Mouse (Mus musculus) regulatory T cell (primary cell): ENCODE measurements around the gene Ece1.

Source experiments
- in situ Hi-C: fragments of 300-600 bp; cut with MboI, MseI; formaldehyde crosslinking; loops from one replicate; pipeline ENCODE4 v1.15.1; 2025; ENCODE audit warnings: high pct_unique_total_duplicates

The Ece1 gene

DNA sequence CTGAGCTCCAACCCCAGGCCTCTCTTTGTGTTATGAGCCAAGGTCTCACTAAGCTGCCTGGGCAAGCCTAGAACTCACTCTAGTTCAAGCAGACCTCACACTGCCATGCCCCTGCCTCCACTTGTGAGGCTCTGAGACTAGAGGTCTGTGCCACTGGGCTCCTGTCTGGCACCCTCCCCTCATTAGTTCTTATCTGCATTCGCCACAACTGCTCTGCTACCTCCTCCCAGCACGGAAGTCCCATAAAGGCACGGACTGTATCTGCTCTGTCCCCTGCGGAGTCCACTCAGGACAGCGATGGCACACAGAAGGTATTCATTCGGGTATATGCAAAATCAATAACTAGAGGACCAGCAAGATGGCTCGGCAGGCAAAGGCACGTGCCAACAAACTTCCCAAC lies 19.4 kb downstream of the Ece1 start:
- in situ Hi-C loops: no loop called here

DNA sequence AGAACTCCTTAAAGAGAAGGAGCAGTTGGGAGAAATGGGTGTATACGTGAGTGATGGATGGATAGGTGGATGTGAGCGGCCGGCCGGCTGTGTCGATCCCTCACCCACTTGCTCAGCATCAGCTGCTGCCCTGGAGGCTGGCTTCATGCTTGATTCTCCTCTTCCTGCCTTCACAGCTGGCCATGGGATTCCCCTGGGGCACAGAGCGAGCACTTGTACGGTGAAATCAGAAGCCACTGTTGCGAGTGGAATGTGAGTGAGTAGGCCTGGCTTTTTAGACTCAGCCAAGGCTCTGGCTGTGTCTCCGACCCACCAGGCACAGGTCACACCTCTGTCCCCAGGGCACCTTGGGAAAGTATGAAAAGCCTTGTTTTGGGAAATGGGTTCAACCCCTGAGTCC lies 20.6 kb downstream of the Ece1 start:
- in situ Hi-C loops: no loop called here

DNA sequence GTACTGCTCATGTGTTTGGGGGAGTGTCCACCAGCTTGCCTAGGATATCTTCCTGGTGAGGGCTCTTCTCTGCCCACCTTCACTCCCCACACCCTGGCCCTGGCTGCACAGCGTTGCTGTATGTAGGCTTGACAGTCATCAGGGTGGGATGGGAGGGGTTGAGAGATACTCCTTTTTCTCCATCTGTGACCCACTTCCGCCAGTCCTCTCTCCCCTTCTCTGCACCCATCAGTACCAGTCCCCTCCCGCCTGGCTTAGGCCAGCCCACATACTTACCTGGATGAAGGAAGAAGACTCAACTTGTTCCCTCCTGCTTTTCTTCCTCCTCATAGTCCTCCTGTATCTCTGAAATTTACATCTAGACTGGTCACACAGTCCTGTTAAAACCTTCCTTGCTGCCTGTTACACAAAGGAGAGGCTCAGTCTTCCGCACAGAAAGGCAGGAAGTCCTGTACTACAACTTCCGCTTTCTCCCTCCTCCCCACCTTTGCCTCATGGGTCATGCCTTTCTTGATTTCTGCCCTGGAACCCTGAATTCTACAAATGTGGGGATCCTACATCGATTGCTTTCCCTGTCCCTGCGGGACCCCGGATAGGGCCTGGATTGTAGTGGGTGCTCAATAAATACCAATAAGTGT lies 21.6 kb downstream of the Ece1 start:
- in situ Hi-C loops: no loop called here

DNA sequence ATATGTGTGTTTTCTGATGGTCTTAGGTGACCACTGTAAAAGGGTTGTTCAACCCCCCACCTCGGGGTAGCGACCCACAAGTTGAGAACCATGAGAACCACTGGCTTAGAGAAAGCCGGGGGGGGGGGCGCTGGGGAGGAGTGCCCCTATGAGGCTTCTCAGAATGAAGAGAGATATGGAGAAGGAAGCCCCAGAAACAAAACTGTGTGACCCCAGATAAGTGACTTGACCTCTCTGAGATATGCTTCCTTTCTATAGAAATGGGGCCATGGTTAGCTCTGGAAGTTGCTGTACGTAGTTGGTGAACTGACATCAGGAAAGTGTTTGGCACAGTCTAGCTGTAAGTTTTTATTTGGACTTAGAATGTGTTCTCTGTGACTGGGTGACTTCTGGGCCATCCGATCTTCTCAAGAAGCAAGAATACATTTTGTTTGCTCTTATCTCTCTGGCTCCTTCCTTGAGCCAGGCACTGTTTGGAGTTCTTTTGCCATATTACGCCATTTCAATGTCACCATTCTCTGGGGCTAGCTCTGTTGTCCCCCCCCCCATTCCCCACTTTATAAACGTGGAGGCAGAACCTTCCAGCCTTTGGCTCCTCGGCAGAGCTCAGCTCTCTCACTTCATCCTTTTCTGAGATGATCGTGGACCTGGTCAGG lies 25.4 kb downstream of the Ece1 start:
- in situ Hi-C loops: no loop called here

DNA sequence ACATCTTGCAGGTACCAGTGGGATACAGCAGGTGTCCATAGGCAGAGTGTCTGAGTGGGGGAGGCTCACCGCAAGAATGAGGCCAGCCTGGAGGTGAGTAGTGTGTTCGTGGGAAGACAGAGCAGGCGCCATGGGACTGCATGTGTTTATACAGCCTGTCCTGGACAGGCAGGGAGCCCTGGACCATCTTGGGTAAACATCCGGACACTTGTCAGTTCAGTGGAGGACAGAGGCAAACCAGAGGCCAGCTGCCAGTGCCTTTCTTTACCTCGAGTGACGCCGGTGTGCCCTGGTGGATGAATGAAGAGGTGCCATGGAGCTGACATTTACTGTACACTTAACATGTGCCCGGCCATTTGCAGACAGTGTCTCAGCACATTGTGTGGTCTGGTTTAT lies 26.0 kb downstream of the Ece1 start:
- in situ Hi-C loops: no loop called here

DNA sequence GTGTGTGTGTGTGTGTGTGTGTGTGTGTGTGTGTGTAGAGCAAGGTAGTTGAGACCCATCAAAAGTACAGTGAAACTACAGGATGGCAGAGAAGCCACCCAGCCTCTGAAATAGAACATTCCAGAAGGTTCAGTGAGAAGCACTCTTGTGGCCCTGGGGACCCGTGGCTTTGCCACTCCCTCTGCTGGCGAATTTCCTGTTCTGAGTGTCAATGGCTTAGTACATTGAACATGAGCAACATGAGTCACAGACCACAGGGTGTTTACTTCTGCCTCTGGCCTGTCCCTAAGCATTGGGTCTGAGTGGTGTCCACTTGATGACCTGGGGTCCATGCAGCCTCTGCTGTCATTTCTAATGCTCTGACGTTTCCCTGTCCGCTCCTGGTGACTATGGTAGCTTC lies 28.6 kb downstream of the Ece1 start:
- in situ Hi-C loops: no loop called here

DNA sequence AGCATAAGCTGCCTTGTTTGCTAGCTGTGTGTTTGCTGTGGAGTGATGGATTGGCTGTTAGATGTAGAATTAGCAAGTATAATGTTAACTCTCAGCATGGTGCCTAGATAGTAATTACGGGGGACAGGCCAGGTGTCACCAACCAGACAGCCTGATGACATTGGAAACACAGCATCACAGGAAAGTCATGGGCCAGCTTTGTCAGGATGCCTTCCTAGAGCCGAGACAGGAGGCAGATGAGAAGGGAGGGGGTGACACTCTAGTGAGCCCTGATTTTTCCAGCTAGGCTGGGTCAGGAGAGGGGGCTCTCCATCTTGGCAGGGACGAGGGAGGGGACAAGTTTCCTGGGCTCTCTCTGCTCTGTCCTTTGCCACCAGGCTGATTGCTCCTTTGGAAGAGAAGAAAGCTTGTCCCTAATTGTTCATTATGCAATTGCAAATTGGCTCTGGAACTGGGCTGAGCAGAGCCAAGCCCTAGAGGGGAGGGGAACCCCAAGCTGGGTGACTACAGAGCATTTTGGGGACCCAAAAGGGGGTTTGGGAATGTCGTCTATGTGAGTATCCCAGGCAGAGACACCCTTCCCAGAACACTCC lies 29.6 kb downstream of the Ece1 start:
- in situ Hi-C loops: no loop called here

DNA sequence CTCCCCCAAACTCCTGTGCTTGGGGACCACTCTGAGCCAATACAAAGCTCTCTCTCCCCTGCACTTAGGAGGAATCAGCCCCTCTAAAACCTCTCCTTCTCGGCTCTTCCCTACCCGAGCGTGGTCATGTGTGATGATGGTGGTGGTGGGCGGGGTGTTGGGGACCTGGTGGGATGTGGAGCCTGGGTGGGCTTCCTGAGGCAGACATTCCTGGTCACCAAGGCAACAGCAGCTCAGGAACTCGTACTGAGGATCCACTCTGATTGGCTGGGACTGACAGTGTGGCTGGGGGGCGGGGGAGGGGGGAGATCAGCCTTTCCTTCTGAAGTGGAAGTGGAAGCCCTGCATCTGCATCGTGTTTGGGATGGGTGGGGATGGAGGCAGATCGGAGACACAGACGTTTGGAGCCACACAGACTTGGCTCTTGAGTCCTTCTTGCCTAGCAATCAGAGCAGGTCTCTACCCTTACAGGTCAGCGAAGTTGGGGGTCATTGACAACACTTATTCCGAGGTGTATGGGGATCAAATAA lies 30.7 kb downstream of the Ece1 start:
- in situ Hi-C loops: no loop called here

DNA sequence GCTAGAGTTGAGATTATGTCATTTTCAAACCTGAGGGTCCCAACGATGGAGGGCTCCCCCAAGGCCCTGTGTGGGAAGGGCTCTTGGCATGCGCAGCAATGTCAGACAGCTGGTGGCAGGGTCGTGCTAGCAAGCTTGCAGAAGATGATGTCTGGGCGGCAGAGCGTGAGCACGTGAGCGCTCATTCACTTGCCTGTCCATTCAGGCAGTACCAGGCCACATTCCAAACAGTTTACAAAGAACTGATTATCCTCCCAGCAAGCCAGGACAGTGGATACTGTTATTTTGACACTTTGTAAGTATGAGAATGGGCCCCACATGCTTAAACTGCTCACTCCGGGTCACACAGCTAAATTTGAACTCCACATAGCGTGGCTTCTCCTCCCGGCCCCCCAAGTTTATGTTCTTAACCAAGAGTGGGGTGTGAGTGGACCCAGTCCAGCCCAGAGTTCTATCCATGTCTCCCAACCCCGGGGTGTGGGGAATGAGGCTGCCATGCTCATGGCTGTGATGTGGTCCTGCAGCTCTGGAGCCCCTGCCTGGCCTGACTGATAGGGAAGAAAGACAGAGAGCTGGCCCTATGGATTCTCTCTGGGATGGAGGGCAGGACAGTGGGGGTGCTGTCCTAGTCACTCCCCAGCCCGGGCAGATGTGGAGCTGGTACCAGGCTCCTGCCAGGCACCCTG lies 34.7 kb downstream of the Ece1 start:
- in situ Hi-C loops: no loop called here

DNA sequence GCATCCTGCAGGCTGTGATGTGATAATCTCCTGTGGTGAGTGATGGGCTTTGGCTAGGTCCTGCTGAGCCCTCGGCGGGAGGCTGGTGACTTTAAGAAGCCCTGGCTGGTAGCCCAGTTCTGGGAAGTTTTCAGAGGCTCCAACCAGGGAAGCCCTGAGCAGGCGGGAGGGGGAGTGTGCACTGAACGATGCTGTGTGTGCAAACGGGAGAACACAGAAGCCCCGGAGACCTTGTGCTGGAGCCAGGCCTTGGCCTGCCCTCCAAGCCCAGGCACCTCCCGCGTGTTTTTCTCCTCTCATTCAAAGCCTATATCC lies 35.2 kb downstream of the Ece1 start:
- in situ Hi-C loops: no loop called here

DNA sequence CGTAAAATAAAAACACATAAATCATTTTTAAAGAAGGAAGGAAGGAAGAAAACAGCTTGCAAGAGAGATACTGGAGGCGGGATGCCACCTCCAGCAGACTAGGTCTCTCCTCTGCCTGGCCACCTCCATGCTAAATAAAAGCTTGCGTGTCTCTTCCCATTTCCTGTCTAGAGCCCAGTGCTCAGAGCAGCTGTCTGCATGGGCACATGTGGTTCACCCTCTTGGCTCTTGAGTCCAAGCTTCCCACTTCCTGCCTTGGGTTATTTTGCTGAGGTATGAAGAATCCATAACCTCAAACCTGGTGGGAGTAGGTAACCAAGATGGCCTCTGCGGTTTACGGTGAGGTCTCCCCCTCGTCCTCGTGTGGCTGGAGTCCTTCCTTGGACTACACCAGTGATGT lies 36.5 kb downstream of the Ece1 start:
- in situ Hi-C loops: no loop called here

DNA sequence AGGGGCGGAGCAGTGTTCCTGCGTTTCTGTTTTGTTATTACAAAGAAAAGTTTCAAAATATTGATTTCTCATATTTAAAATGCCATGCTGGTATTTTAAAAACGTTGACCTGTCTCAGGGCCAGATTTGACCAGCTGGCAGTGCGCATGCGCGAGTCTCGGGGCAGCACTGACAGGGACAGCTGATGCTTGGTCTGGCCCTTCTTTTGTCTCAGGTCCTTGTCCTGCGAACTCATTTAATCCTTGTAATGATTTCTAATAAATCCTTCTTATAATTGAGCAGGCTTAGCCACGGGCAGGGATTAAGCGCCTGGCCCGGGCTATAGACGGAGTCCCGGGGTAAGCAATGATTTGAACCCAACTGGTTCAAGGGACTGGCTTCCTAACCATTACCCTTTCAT lies 40.2 kb downstream of the Ece1 start:
- in situ Hi-C loops: no loop called here

DNA sequence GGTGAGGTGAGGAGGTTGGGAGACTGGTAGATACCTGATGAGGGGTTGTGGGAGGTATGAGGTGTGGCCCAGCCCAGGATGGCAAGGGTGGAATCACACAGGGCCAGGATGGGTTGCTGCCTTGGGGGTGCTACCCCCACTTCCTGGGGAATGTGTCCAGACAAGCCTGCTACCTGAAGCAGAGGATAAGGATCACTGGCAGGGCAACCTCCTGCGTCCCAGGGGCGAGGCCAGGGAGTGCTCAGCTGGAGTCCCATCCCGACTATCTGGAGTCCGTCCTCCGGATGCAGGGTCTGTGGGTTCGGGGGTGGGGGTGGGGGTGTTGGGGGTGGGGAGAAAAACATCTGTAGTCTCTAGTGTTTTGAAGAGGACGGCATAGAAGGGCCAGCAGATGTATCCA lies 40.8 kb downstream of the Ece1 start:
- in situ Hi-C loops: no loop called here

DNA sequence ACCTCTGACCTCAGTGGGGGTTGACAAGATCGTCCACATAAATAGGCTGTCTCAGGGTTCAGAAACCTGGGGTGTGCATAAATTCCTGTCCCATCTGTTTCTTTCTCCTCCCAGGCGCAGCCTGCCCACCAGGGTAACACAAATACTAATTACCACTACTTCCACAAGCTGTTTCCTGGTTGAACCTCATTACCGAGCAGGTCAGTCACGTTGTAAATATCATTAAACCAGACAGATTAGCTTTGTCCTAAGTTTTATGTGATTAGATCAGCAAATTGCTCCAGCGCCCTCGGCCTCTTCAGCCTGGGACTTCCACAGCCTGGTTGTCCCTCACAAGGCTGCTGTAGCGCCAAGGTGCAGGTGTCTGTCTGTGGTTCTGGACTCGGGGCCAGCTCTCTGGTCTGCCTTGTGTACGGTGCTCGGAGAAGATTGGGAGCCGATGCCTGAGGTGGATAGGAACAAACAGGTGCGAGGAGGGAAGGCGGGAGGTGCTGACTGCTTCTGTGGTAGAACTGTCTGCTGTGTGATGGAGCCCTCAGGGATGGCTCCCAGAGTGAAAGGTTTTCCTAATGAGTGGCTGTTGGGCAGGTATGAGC lies 43.0 kb downstream of the Ece1 start:
- in situ Hi-C loops: loop anchor here (5.0 kb wide), 1 partner anchor 48 kb away; no protein-coding TSS in a partner anchor

DNA sequence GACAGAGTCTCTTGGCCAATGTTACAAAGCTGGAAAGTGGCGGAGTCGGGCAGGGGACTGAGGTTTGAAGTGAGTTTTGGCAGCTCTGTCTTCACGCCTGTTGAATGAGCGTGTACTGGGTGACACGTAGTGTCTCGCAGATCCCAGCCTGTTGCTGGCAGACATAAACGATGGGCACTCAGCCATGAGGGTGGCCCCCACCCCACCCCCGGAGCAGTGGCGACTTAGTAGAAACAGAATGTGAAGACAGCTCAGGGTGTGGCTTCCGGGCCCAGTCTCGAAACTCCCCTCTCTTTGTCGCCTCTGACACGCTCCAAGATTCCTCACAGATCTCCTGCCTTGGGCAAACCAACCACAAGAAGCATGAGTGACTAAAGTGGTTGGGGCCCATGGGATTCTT lies 45.9 kb downstream of the Ece1 start:
- in situ Hi-C loops: loop anchor here (5.0 kb wide), 1 partner anchor 51 kb away; no protein-coding TSS in a partner anchor

DNA sequence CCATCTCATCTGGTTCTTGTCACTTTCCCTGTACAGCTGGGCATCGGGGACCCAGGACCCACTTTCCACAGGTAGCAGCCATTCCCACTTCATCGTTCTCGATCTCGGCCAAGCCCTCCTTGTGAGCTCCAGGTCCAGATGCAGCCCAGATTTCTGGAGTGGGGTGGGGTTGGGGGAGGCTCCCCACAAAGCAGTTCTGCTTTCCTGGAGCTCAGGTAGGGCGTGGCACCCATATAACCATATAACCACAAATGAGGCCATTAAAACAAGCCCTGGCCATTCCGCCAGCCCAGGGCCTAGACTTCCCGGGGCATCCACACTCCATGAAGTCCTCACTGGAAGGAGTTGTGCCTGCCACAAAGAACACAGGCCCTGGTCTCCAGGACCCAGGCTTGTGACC lies 46.5 kb downstream of the Ece1 start:
- in situ Hi-C loops: loop anchor here (5.0 kb wide), 1 partner anchor 51 kb away; no protein-coding TSS in a partner anchor

DNA sequence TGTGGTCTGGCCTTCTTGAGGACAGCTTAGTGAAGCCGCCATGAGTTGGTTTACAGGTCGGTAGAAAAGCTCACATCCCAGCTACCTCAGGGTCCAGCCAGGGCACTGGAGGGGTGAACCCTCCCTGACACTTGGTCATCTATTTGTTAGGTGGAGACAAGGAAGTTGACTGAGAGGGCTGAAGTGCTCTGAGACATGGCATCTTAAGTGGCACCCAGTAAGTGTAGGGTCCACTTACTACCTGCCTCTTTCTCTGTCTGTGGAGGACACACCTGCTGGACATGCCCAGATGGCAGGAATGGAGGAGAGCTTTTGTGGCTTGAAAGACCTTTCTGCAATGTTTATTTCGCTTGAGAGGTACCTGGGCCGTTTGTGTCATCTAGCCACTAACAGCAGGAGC lies 46.9 kb downstream of the Ece1 start:
- in situ Hi-C loops: loop anchor here (5.0 kb wide), 1 partner anchor 52 kb away; no protein-coding TSS in a partner anchor

DNA sequence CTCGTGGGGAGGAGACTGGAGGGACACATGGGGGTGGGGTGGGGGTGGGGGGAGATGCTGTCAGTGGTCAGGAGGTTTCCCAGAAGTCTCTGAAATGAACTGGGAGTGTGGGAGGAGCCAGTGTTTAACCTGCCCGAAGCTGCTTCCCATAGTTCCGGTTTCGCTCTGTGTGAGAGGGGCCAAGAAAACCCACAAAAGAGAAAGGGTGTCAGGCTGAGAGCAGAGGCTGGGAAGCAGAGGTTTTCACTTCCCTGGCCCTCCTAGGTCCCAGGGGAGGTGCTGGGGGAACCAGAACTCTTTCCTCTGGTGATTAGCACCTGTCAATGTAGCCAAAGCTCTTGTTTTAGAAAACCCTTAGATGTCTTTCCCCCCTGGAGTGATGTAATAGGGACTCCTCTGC lies 47.4 kb downstream of the Ece1 start:
- in situ Hi-C loops: loop anchor here (5.0 kb wide), 1 partner anchor 52 kb away; no protein-coding TSS in a partner anchor

DNA sequence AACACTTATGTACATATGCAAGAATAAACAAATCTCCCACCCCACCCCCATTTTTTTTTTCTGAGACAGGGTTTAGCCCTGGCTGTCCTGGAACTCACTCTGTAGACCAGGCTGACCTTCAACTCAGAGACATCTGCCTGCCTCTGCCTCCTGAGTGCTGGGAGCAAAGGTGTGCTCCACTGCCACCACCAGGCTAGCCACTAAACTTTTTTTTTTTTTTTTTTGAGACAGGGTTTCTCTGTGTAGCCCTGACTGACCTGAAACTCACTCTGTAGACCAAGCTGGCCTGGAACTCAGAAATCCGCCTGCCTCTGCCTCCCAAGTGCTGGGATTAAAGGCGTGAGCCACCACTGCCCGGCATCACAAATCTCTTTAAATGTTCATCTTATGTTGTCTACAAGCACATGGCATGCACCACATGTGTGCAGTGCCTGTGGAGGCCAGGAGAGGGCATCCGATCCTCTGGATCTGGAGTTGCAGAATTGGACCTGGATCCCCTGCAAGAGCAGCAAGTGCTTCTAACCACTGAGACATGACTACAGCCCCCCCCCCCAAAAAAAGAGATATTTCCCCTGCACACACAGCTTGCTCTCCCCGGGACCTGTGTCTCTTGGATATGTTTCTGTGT lies 48.5 kb downstream of the Ece1 start:
- in situ Hi-C loops: no loop called here

DNA sequence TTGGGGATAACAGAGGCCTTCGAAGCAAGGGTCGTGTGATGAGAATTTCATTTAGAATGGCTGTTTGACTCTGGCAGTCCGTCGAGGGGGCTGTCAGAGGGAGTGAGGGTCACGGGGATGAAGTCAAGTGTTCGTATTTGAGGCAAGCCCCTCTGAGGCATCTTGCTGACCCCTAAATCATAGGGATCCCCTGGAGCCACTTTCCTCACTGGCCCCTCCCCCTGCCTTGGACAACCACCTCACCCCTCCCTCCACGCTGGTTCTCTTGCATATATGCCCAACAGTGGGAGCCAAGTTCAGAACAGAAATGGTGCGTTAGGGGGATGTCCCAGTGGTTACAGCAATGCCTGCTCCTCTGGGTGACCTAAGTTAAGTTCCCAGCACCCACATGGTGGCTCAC lies 49.6 kb downstream of the Ece1 start:
- in situ Hi-C loops: no loop called here

DNA sequence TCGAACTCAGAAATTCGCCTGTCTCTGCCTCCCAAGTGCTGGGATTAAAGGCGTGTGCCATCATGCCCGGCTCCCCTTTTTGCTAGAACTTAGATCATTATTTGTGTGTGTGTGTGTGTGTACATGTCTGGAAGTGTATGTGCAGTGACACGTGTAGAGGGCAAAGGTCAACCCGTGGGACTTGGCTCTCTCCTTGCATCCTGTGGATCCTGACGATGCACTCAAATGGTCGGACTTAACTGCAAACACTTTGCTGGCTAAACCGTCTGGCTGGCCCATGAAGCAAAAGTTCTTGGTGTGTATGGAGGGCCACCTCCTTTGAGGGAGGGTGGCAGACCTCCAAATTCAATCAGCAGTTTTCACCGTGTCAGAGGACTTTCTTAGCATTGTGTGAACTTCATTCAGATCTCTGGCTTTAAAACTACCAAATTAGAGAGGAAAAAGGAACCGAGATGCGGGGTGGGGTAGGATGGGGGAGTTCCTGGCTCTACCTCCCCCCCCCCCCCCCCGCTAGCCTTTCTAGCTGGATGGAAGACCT lies 50.8 kb downstream of the Ece1 start:
- in situ Hi-C loops: no loop called here
